Mouse (Mus musculus) erythroblast, embryonic 14.5 days (primary cell): ENCODE data around the gene Drg1.
"Not testable (repeated sequence)": the region's sequence is repeated elsewhere in the genome, so short reads cannot be mapped to it uniquely, and the experiment has no call there.

Experiments
- GATA1 ChIP-seq: IDR thresholded peaks from 2 replicates; pipeline ENCODE4 v1.6.1; 2012; ENCODE audit warnings: low read length, inconsistent platforms, mixed read lengths
- TAL1 ChIP-seq: IDR thresholded peaks from 3 replicates; pipeline ENCODE4 v1.6.1; 2012; ENCODE audit warnings: low read length, inconsistent platforms, mixed read lengths

GRCm38 (mm10) chr11:3145359-3146165 lies 120.7 kb downstream of the Drg1 start:
- not testable (repeated sequence) for TF ChIP-seq TAL1, GATA1
